Mouse (Mus musculus) heart, adult 2 months (tissue): ENCODE measurements at regions not wholly inside any gene's neighbourhood (a gene's known extent, or its start where the extent isn't known, plus 50 kb on each side); places are given as distances from the start of the nearest gene placed in this dataset.

Experiments
- CTCF ChIP-seq: fragments of 200-600 bp; IDR thresholded peaks from 2 replicates; pipeline ENCODE4 v1.8.1; 2022; ENCODE audit warnings: antibody characterized with exemption, mild to moderate bottlenecking, moderate library complexity
- POLR2A ChIP-seq: fragments of 200-500 bp; IDR thresholded peaks from 2 replicates; pipeline ENCODE4 v1.6.1; 2011; ENCODE audit warnings: mild to moderate bottlenecking, low read depth, low read length, control low read depth; ENCODE audit not compliant: insufficient read depth

DNA sequence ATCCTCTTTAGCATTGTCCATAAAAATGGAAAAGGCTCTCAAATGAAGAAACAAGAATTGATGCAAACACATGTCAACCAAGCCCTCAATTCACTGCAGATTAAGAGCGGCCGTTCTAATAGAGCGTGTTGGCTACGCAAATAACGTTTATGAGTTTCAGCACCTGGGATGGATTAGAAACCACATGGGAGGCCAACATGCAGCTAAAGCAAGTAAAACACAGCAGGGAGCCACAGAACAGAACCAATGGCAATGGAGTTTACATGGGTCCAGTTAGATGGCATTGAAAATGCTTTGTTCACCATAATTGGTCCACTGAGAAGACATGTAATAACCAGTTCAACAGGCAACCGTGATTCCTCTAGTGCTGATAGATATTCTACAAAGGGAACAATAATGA is 474.3 kb upstream of the Adamts9 start:
- no peak for TF ChIP-seq CTCF
- TF ChIP-seq POLR2A: no peak
